7 mouse cellular contexts compared by ENCODE assay signal in the genomic region with DNA sequence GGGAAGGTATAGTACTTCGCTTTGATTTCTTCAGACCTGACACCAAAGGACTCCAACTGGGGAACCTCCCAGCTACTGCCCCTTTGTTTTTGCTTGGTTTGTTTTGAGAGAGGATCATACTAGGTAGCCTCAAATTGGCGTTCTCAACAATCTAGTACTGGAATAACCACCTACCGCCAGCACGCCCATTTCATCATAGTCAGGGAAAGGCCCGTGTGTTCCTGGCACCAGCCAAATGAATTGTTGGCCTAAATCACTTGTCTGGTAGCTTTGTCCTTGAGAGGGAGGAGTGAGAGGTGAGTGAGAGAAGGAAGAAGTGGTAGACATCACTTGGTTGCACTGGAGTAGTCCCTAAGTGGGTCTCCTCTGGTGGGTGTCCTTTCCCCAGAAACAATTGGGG. TPM values are rescaled to one million over a fixed set of nuclear protein-coding genes. Genes with fewer than 3 reads are reported as not detected.
DNase-seq lines count a peak whose midpoint lies in the region; ATAC-seq and TF ChIP-seq lines count a peak whose summit lies in the region.

No protein-coding gene starts in this region.

- peak overlapping the region; percentile 29 for H3K4me3 ChIP-seq in embryonic fibroblast, embryonic 13.5 days (ENCODE audit: insufficient read depth, low read length)
- peak overlapping the region; percentile 55 for H3K4me3 ChIP-seq in limb, embryonic 10.5 days
- peak overlapping the region; percentile 49 for H3K4me3 ChIP-seq in neural tube, embryonic 13.5 days

- intact Hi-C loops in left cerebral cortex, postnatal 36 days (cut with DNase I) = loop anchor here (10.0 kb wide), 1 partner anchor 309 kb away; no protein-coding TSS in a partner anchor

- DNase-seq in lung, adult 18-20 months = peak; percentile 3 to 16
- no peak for DNase-seq in lung, postnatal 10 days
- peak; percentile 30 for DNase-seq in limb, embryonic 10.5 days (ENCODE audit: low spot score)
- no peak for DNase-seq in left cerebral cortex, postnatal 36 days (ENCODE audit: low spot score in 2 of 2)
- no peak for DNase-seq in adrenal gland, postnatal 14 days

- no peaks in the 10 kb centered on the region for H3K4me1 ChIP-seq in embryonic fibroblast, embryonic 13.5 days (ENCODE audit: control insufficient read depth, insufficient read depth, low read length)
- H3K4me1 ChIP-seq in limb, embryonic 10.5 days = no peaks in the 10 kb centered on the region
- H3K4me1 ChIP-seq in neural tube, embryonic 13.5 days (replicated peaks) = peaks cover 5% of the 10 kb centered on the region; the same call in 1 of the 2 replicates

- no peak overlapping the region for H3K27ac ChIP-seq in embryonic fibroblast, embryonic 13.5 days (ENCODE audit: insufficient read depth, low read length)
- no peak overlapping the region for H3K27ac ChIP-seq in limb, embryonic 10.5 days
- H3K27ac ChIP-seq in neural tube, embryonic 13.5 days (replicated peaks) = no peak overlapping the region

- no peaks in the 10 kb centered on the region for H3K36me3 ChIP-seq in limb, embryonic 10.5 days
- no peaks in the 10 kb centered on the region for H3K36me3 ChIP-seq in neural tube, embryonic 13.5 days

- no peak for TF ChIP-seq CTCF in embryonic fibroblast, embryonic 13.5 days (IDR thresholded peaks at IDR 0.05; ENCODE audit: borderline replicate concordance, insufficient read depth, low read length)

- no peak for TF ChIP-seq POLR2A in embryonic fibroblast, embryonic 13.5 days (IDR thresholded peaks at IDR 0.05; ENCODE audit: low read depth, low read length)

- H3K9ac ChIP-seq in neural tube, embryonic 13.5 days = no peak overlapping the region

- H3K4me2 ChIP-seq in neural tube, embryonic 13.5 days = peak overlapping the region; percentile 66

- H3K9me3 ChIP-seq in limb, embryonic 10.5 days (replicated peaks) = no peaks in the 10 kb centered on the region
- no peaks in the 10 kb centered on the region for H3K9me3 ChIP-seq in neural tube, embryonic 13.5 days

- WGBS in limb, embryonic 10.5 days = 21% methylated on average over 5 of the region's 5 CpGs
- WGBS in neural tube, embryonic 13.5 days = 18% methylated on average over 5 of the region's 5 CpGs

- no peak for ATAC-seq in neural tube, embryonic 13.5 days (ENCODE audit: low read depth)

- H3K27me3 ChIP-seq in limb, embryonic 10.5 days (ENCODE audit: low read depth, poor library complexity, severe bottlenecking) = peaks cover 30% of the 10 kb centered on the region
- H3K27me3 ChIP-seq in neural tube, embryonic 13.5 days = no peaks in the 10 kb centered on the region

RNA-seq across cellular contexts. Expression of a gene that starts 0.6 kb away (rescaled TPM):
- polyA plus RNA-seq in embryonic fibroblast, embryonic 13.5 days (2011; ENCODE audit: insufficient read length, low read depth, missing spikeins) = 326 and 437 TPM in 2 replicates
- polyA plus RNA-seq in limb, embryonic 10.5 days (2016; fragmentation: Nextera tagmentation; extraction: Ambion mirVana) = 54.3 and 67.7 TPM in 2 replicates
- 40.2 and 46.2 TPM in 2 replicates for polyA plus RNA-seq in neural tube, embryonic 13.5 days (2015; fragmentation: Nextera tagmentation; extraction: Ambion mirVana)
- 100 to 1,000 TPM; 121 to 122 TPM for total RNA-seq in left cerebral cortex, postnatal 36 days (2021)
- total RNA-seq in adrenal gland, postnatal 14 days (2021) = 60.5 and 61.5 TPM in 2 replicates

Comparison
In these comparisons a context has a peak if more than half of its experiments do, and no peak if none do; other contexts are left out.
1. DNase-seq: peak in lung, adult 18-20 months (2 of 2) and limb, embryonic 10.5 days (single experiment); none in lung, postnatal 10 days (single experiment), left cerebral cortex, postnatal 36 days (0 of 2) and adrenal gland, postnatal 14 days (single experiment).
2. Peak in every context shown above with its lines, with median percentiles within 50 percentile points of each other: H3K4me3 ChIP-seq.